Mouse (Mus musculus) hindbrain, embryonic 12.5 days (tissue): ENCODE results near the gene Tmem63a. TPM values are rescaled to one million over a fixed set of nuclear protein-coding genes. Genes with fewer than 3 reads are reported as not detected.

Experiments used
- ATAC-seq: fragments of 200-750 bp; cut with Nextera tagmentation; 2 replicates; pipeline ENCODE4 v1.8.0; 2017; ENCODE audit warnings: moderate TSS enrichment; ENCODE audit not compliant: low FRiP score
- H3K27ac ChIP-seq: fragments of 300-500 bp; sonication (generic); 2 replicates; pipeline ENCODE4 v1.5.1; 2016; ENCODE audit warnings: mild to moderate bottlenecking
- H3K27me3 ChIP-seq: fragments of 300-500 bp; sonication (generic); 2 replicates; pipeline ENCODE4 v1.6.1; 2016; ENCODE audit warnings: mild to moderate bottlenecking
- H3K36me3 ChIP-seq: fragments of 300-500 bp; sonication (generic); 2 replicates; pipeline ENCODE4 v1.6.1; 2016; ENCODE audit warnings: mild to moderate bottlenecking
- H3K4me1 ChIP-seq: fragments of 300-500 bp; sonication (generic); 2 replicates; pipeline ENCODE4 v1.6.1; 2016
- H3K4me2 ChIP-seq: fragments of 300-500 bp; sonication (generic); replicated peaks from 2 replicates; pipeline ENCODE4 v1.6.1; 2016; ENCODE audit warnings: mild to moderate bottlenecking
- H3K4me3 ChIP-seq: fragments of 300-500 bp; sonication (generic); 2 replicates; pipeline ENCODE4 v1.5.1; 2016; ENCODE audit warnings: mild to moderate bottlenecking
- H3K9ac ChIP-seq: fragments of 300-500 bp; sonication (generic); 2 replicates; pipeline ENCODE4 v1.6.1; 2016; ENCODE audit warnings: mild to moderate bottlenecking, moderate library complexity
- H3K9me3 ChIP-seq: fragments of 300-500 bp; sonication (generic); replicated peaks from 2 replicates; pipeline ENCODE4 v1.6.1; 2016; ENCODE audit warnings: mild to moderate bottlenecking
- WGBS: fragments of 180-500 bp; shearing (Covaris S2); methylation state at CpG from one replicate; pipeline ENCODE4 v1.1.7; 2016; 5-methylcytosine and 5-hydroxymethylcytosine counted together
- polyA plus RNA-seq: library from polyadenylated mRNA; unstranded; fragments of >200 nt; fragmentation: Nextera tagmentation; extraction: Ambion mirVana; gene quantifications from 2 replicates; pipeline ENCODE4 v1.2.1, GENCODE M21; 2016

Gene Tmem63a
- polyA plus RNA-seq, 1 experiment from 2014 or later: 7.2 TPM

GRCm38 (mm10) chr1:180911138-180911537 is 31.0 kb upstream of the Tmem63a start:
- 42% methylated on average over 8 of the region's 8 CpGs for WGBS
- Histone ChIP-seq H3K4me2 (no peak overlapping the region), H3K9ac (no peak overlapping the region), H3K27me3 (no peaks in the 10 kb centered on the region), H3K9me3 (no peaks in the 10 kb centered on the region), H3K36me3 (peaks cover 33% of the 10 kb centered on the region), H3K27ac (no peak overlapping the region), H3K4me1 (peaks cover 5% of the 10 kb centered on the region; the same call in 1 of the 2 replicates), H3K4me3 (no peak overlapping the region)
- no peak for ATAC-seq

- no peak overlapping the region for H3K4me3 ChIP-seq
- 0 out of 2 replicates have a peak overlapping the region, but pooled peaks have one; percentile 1 for H3K4me2 ChIP-seq
- H3K9ac ChIP-seq: no peak overlapping the region
- H3K36me3 ChIP-seq: peaks cover 27% of the 10 kb centered on the region
- WGBS: 51% methylated on average over 18 of the region's 20 CpGs
- H3K27ac ChIP-seq: no peak overlapping the region
- H3K4me1 ChIP-seq: 0 out of 2 replicates have a peak, but pooled peaks cover 2% of the 10 kb centered on the region
- ATAC-seq: no peak
- H3K9me3 ChIP-seq: no peaks in the 10 kb centered on the region
- H3K27me3 ChIP-seq: no peaks in the 10 kb centered on the region
These were observed 30.4 kb upstream of the Tmem63a start for GRCm38 (mm10) chr1:180911653-180912287.

GRCm38 (mm10) chr1:180912792-180913191 is 29.4 kb upstream of the Tmem63a start:
- peaks cover 16% of the 10 kb centered on the region for H3K36me3 ChIP-seq
- H3K4me1 ChIP-seq: 0 out of 2 replicates have a peak, but pooled peaks cover 2% of the 10 kb centered on the region
- no peak overlapping the region for H3K9ac ChIP-seq
- ATAC-seq: no peak
- no peak overlapping the region for H3K4me3 ChIP-seq
- no peaks in the 10 kb centered on the region for H3K27me3 ChIP-seq
- no peak overlapping the region for H3K27ac ChIP-seq
- 89% methylated on average over 5 of the region's 5 CpGs for WGBS
- H3K4me2 ChIP-seq: no peak overlapping the region
- H3K9me3 ChIP-seq: no peaks in the 10 kb centered on the region

- H3K4me1 ChIP-seq: 0 out of 2 replicates have a peak, but pooled peaks cover 2% of the 10 kb centered on the region
- 60% methylated on average over 4 of the region's 4 CpGs for WGBS
- no peak overlapping the region for H3K9ac ChIP-seq
- H3K4me3 ChIP-seq: no peak overlapping the region
- no peak overlapping the region for H3K4me2 ChIP-seq
- peaks cover 6% of the 10 kb centered on the region for H3K36me3 ChIP-seq
- ATAC-seq: no peak
- H3K27ac ChIP-seq: no peak overlapping the region
- H3K9me3 ChIP-seq: no peaks in the 10 kb centered on the region
- no peaks in the 10 kb centered on the region for H3K27me3 ChIP-seq
These were observed 28.3 kb upstream of the Tmem63a start for GRCm38 (mm10) chr1:180913797-180914196.

- no peak for ATAC-seq
- H3K4me1 ChIP-seq: 0 out of 2 replicates have a peak, but pooled peaks cover 1% of the 10 kb centered on the region
- 81% methylated on average over 11 of the region's 11 CpGs for WGBS
- H3K27me3 ChIP-seq: no peaks in the 10 kb centered on the region
- H3K27ac ChIP-seq: no peak overlapping the region
- H3K9me3 ChIP-seq: no peaks in the 10 kb centered on the region
- H3K4me2 ChIP-seq: no peak overlapping the region
- no peak overlapping the region for H3K9ac ChIP-seq
- no peak overlapping the region for H3K4me3 ChIP-seq
- H3K36me3 ChIP-seq: no peaks in the 10 kb centered on the region
These were observed 25.7 kb upstream of the Tmem63a start for GRCm38 (mm10) chr1:180916425-180916824.

- no peak overlapping the region for H3K4me2 ChIP-seq
- ATAC-seq: no peak
- no peak overlapping the region for H3K4me3 ChIP-seq
- no peaks in the 10 kb centered on the region for H3K36me3 ChIP-seq
- H3K4me1 ChIP-seq: no peaks in the 10 kb centered on the region
- H3K9me3 ChIP-seq: no peaks in the 10 kb centered on the region
- WGBS: 56% methylated on average over 1 of the region's 1 CpGs
- no peak overlapping the region for H3K27ac ChIP-seq
- no peak overlapping the region for H3K9ac ChIP-seq
- no peaks in the 10 kb centered on the region for H3K27me3 ChIP-seq
These were observed 25.1 kb upstream of the Tmem63a start for GRCm38 (mm10) chr1:180917053-180917452.

GRCm38 (mm10) chr1:180919686-180920085 is 22.5 kb upstream of the Tmem63a start:
- Histone ChIP-seq H3K27me3 (no peaks in the 10 kb centered on the region), H3K9me3 (no peaks in the 10 kb centered on the region), H3K4me1 (no peaks in the 10 kb centered on the region), H3K9ac (no peak overlapping the region), H3K4me3 (no peak overlapping the region), H3K4me2 (no peak overlapping the region), H3K27ac (no peak overlapping the region), H3K36me3 (no peaks in the 10 kb centered on the region)
- no peak for ATAC-seq
- 31% methylated on average over 8 of the region's 8 CpGs for WGBS

GRCm38 (mm10) chr1:180922273-180923048 is 19.7 kb upstream of the Tmem63a start:
- no peak for ATAC-seq
- H3K4me3 ChIP-seq: no peak overlapping the region
- no peaks in the 10 kb centered on the region for H3K27me3 ChIP-seq
- H3K9ac ChIP-seq: no peak overlapping the region
- H3K27ac ChIP-seq: no peak overlapping the region
- H3K4me2 ChIP-seq: no peak overlapping the region
- no peaks in the 10 kb centered on the region for H3K36me3 ChIP-seq
- WGBS: 82% methylated on average over 6 of the region's 6 CpGs
- no peaks in the 10 kb centered on the region for H3K9me3 ChIP-seq
- no peaks in the 10 kb centered on the region for H3K4me1 ChIP-seq

GRCm38 (mm10) chr1:180924737-180925136 is 17.4 kb upstream of the Tmem63a start:
- 44% methylated on average over 2 of the region's 2 CpGs for WGBS
- no peak for ATAC-seq
- Histone ChIP-seq H3K9ac (no peak overlapping the region), H3K9me3 (no peaks in the 10 kb centered on the region), H3K4me2 (no peak overlapping the region), H3K4me1 (no peaks in the 10 kb centered on the region), H3K4me3 (no peak overlapping the region), H3K36me3 (no peaks in the 10 kb centered on the region), H3K27ac (no peak overlapping the region), H3K27me3 (no peaks in the 10 kb centered on the region)

- H3K4me3 ChIP-seq: no peak overlapping the region
- no peak overlapping the region for H3K27ac ChIP-seq
- H3K36me3 ChIP-seq: no peaks in the 10 kb centered on the region
- H3K4me1 ChIP-seq: no peaks in the 10 kb centered on the region
- no peak for ATAC-seq
- H3K9ac ChIP-seq: no peak overlapping the region
- H3K9me3 ChIP-seq: no peaks in the 10 kb centered on the region
- 68% methylated on average over 4 of the region's 4 CpGs for WGBS
- H3K4me2 ChIP-seq: no peak overlapping the region
- H3K27me3 ChIP-seq: no peaks in the 10 kb centered on the region
These were observed 15.9 kb upstream of the Tmem63a start for GRCm38 (mm10) chr1:180926286-180926685.

- ATAC-seq: no peak
These were observed 12.5 kb upstream of the Tmem63a start for GRCm38 (mm10) chr1:180929599-180929998.

GRCm38 (mm10) chr1:180931106-180931505 is 11.0 kb upstream of the Tmem63a start:
- H3K4me1 ChIP-seq: peaks cover 5% of the 10 kb centered on the region; the same call in 1 of the 2 replicates
- no peak overlapping the region for H3K4me2 ChIP-seq
- no peak overlapping the region for H3K4me3 ChIP-seq
- H3K27ac ChIP-seq: no peak overlapping the region
- WGBS: 80% methylated on average over 3 of the region's 3 CpGs
- H3K36me3 ChIP-seq: no peaks in the 10 kb centered on the region
- H3K27me3 ChIP-seq: peaks cover 35% of the 10 kb centered on the region
- ATAC-seq: no peak
- H3K9ac ChIP-seq: no peak overlapping the region
- H3K9me3 ChIP-seq: no peaks in the 10 kb centered on the region

More at GRCm38 (mm10) chr1:180929599-180929998, 12.5 kb upstream of the Tmem63a start:
- Histone ChIP-seq H3K36me3 (no peaks in the 10 kb centered on the region), H3K4me2 (no peak overlapping the region), H3K27me3 (peaks cover 20% of the 10 kb centered on the region), H3K9ac (no peak overlapping the region), H3K27ac (no peak overlapping the region), H3K9me3 (no peaks in the 10 kb centered on the region), H3K4me1 (peaks cover 5% of the 10 kb centered on the region; the same call in 1 of the 2 replicates), H3K4me3 (no peak overlapping the region)
- WGBS: 80% methylated on average over 2 of the region's 2 CpGs
